Mouse (Mus musculus): Measurements from ENCODE around the gene Adamts15.

DNA sequence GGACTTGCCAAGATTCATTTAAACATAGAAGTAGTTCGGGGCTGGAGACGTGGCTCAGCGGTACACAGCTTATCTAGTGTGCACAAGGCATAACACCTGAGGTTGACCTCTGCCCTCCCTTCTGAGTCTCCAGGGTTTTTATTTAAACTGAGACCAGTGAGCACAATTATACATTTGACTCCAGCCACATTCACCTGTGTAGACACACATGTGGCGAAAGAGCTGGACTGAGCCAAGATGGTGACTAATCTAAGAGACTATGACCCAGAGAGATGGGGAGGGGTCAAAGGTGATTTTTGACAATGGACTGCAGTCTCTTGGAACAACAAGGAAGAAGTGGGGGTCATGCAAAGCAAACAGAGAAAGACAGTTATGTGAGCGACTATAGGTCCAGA lies 14.0 kb downstream of the Adamts15 start:
- TF ChIP-seq CTCF (IDR thresholded peaks at IDR 0.05; ENCODE audit: low read depth, low read length) = no peak
- no peak for TF ChIP-seq TAL1 (conservative IDR thresholded peaks at IDR 0.05; ENCODE audit: low read depth, low read length)
- TF ChIP-seq POLR2AphosphoS5 (IDR thresholded peaks at IDR 0.05; ENCODE audit: insufficient replicate concordance, low read depth, low read length) = no peak
- no peak for TF ChIP-seq GATA1 (IDR thresholded peaks at IDR 0.05; ENCODE audit: borderline replicate concordance, low read length)
- TF ChIP-seq GATA2 (IDR thresholded peaks at IDR 0.05; ENCODE audit: borderline replicate concordance, low read depth, low read length) = no peak
